Mouse (Mus musculus): ENCODE results near the gene Slc25a12.

- TF ChIP-seq CTCF (IDR thresholded peaks at IDR 0.05; ENCODE audit: borderline replicate concordance, control insufficient read depth, extremely low read depth, insufficient read depth, low read length, poor library complexity) (no peak), POLR2A (IDR thresholded peaks at IDR 0.05; ENCODE audit: control insufficient read depth, extremely low read depth, insufficient read depth, low read length, poor library complexity) (no peak)
Observed at GRCm38 (mm10) chr2:71294489-71294888, 73.1 kb downstream of the Slc25a12 start.

Data from thymus, adult 2 months (tissue).